Mouse (Mus musculus) CH12.LX (cell line): ENCODE data around the gene Otud3. TPM values are rescaled to one million over a fixed set of nuclear protein-coding genes. Genes with fewer than 3 reads are reported as not detected.
"Not testable (repeated sequence)": the region's sequence is repeated elsewhere in the genome, so short reads cannot be mapped to it uniquely, and the experiment has no call there.

ENCODE experiments used
- DNase-seq: peaks from one replicate; pipeline ENCODE4 v3.0.0-alpha.2; 2013; ENCODE audit errors: extremely low read depth
- H3K27ac ChIP-seq: 2 replicates; pipeline ENCODE4 v1.5.1; 2012; ENCODE audit warnings: low read depth, mild to moderate bottlenecking, control low read depth, moderate library complexity; ENCODE audit not compliant: insufficient read depth
- H3K27me3 ChIP-seq: replicated peaks from 2 replicates; pipeline ENCODE3; 2012; ENCODE audit warnings: inconsistent platforms
- H3K36me3 ChIP-seq, 2 experiments: replicated peaks in 1 of 2; 2 replicates each; pipeline versions ENCODE3 to v1.6.1; 2012; ENCODE audit warnings: inconsistent platforms in 1 of 2, low read length in 1 of 2, mild to moderate bottlenecking in 1 of 2, mixed read lengths in 1 of 2, moderate library complexity in 1 of 2; ENCODE audit not compliant: control insufficient read depth in 1 of 2, insufficient read depth in 1 of 2
- H3K4me1 ChIP-seq, 2 experiments: 2 replicates each; pipeline ENCODE4 v1.6.1; 2012; ENCODE audit warnings: inconsistent platforms in 1 of 2, moderate library complexity in 1 of 2; ENCODE audit not compliant: insufficient read depth in 2 of 2, control insufficient read depth in 1 of 2
- H3K4me2 ChIP-seq: 2 replicates; pipeline ENCODE4 v1.6.1; 2012; ENCODE audit warnings: low read depth, mild to moderate bottlenecking, control low read depth; ENCODE audit not compliant: poor library complexity, insufficient read depth, severe bottlenecking
- H3K4me3 ChIP-seq, 3 experiments: fragments of 150-350 bp in 1 of 3; sonication (generic) in 1 of 3; replicated peaks in 1 of 3; 2 replicates each; pipeline versions ENCODE3 to v1.5.1; 2011 to 2012; ENCODE audit warnings: low read depth in 2 of 3, low read length in 2 of 3, mild to moderate bottlenecking in 2 of 3, moderate library complexity in 2 of 3, control low read depth in 1 of 3, improper control_type of control experiment in 1 of 3, inconsistent platforms in 1 of 3, mixed read lengths in 1 of 3; ENCODE audit not compliant: poor library complexity in 1 of 3
- H3K79me2 ChIP-seq: replicated peaks from 2 replicates; pipeline ENCODE4 v1.6.1; 2012; ENCODE audit warnings: mild to moderate bottlenecking, moderate library complexity; ENCODE audit not compliant: control insufficient read depth, poor library complexity, insufficient read depth, severe bottlenecking; ENCODE audit errors: extremely low read depth
- H3K9ac ChIP-seq: 2 replicates; pipeline ENCODE4 v1.6.1; 2012; ENCODE audit warnings: low read depth, mild to moderate bottlenecking, control low read depth, moderate library complexity; ENCODE audit not compliant: insufficient read depth
- H3K9me3 ChIP-seq: replicated peaks from 2 replicates; pipeline ENCODE3; 2012; ENCODE audit warnings: low read length, inconsistent platforms, mixed read lengths
- HCFC1 ChIP-seq: IDR thresholded peaks from 2 replicates; pipeline ENCODE4 v1.6.1; 2012; ENCODE audit warnings: low read depth, mild to moderate bottlenecking, inconsistent platforms, low read length, improper control_type of control experiment
- JUN ChIP-seq: IDR thresholded peaks from 2 replicates; pipeline ENCODE4 v1.6.1; 2011; ENCODE audit warnings: low read depth, mild to moderate bottlenecking, low read length, improper control_type of control experiment, moderate library complexity; ENCODE audit not compliant: insufficient read depth
- NELFE ChIP-seq: IDR thresholded peaks from 2 replicates; pipeline ENCODE4 v1.6.1; 2011; ENCODE audit warnings: low read depth, low read length, improper control_type of control experiment
- NRF1 ChIP-seq: IDR thresholded peaks from 2 replicates; pipeline ENCODE4 v1.6.1; 2014; ENCODE audit warnings: low read depth, mild to moderate bottlenecking, inconsistent platforms, low read length, improper control_type of control experiment, moderate library complexity
- PAX5 ChIP-seq: IDR thresholded peaks from 2 replicates; pipeline ENCODE4 v1.6.1; 2012; ENCODE audit warnings: low read length, inconsistent platforms, mixed read lengths
- SMC3 ChIP-seq: IDR thresholded peaks from 2 replicates; pipeline ENCODE4 v1.6.1; 2011; ENCODE audit warnings: low read depth, low read length, improper control_type of control experiment
- TCF12 ChIP-seq: IDR thresholded peaks from 2 replicates; pipeline ENCODE4 v1.6.1; 2014; ENCODE audit warnings: low read depth, mild to moderate bottlenecking, inconsistent platforms, low read length, improper control_type of control experiment
- UBTF ChIP-seq: IDR thresholded peaks from 2 replicates; pipeline ENCODE4 v1.6.1; 2012; ENCODE audit warnings: low read depth, mild to moderate bottlenecking, inconsistent platforms, low read length, improper control_type of control experiment, moderate library complexity
- USF2 ChIP-seq: conservative IDR thresholded peaks from 2 replicates; pipeline ENCODE4 v1.6.1; 2011; ENCODE audit warnings: low read depth, low read length, improper control_type of control experiment
- ZC3H11A ChIP-seq: IDR thresholded peaks from 2 replicates; pipeline ENCODE4 v1.6.1; 2012; ENCODE audit warnings: low read depth, mild to moderate bottlenecking, inconsistent platforms, low read length, improper control_type of control experiment
- ZMIZ1 ChIP-seq: IDR thresholded peaks from 2 replicates; pipeline ENCODE4 v1.6.1; 2012; ENCODE audit warnings: low read depth, mild to moderate bottlenecking, inconsistent platforms, low read length, improper control_type of control experiment
- dilution Hi-C: fragments of 300-500 bp; cut with MboI; formaldehyde crosslinking; loops from 2 replicates; pipeline ENCODE4 v1.14.3; 2020; ENCODE audit warnings: low sequenced_read_pairs; ENCODE audit not compliant: extremely low pct_unique_long_range_greater_than_20kb, extremely low pct_ligation_motif_present
- in situ Hi-C: fragments of 300-500 bp; cut with MboI; formaldehyde crosslinking; loops from 3 replicates; pipeline ENCODE4 v1.14.3; 2019; ENCODE audit warnings: low sequenced_read_pairs, low pct_ligation_motif_present, low pct_unique_long_range_greater_than_20kb, mixed read lengths
- polyA plus RNA-seq: library from polyadenylated mRNA; unstranded; fragments of >175 nt; gene quantifications from 2 replicates; pipeline ENCODE4 v1.2.1, GENCODE M21; 2012; ENCODE audit warnings: low read depth; ENCODE audit not compliant: insufficient read length
- total RNA-seq, 2 experiments: library from RNA; depleted of rRNA; stranded (reverse); fragments of 300-350 nt in 1 of 2; fragments of >200 nt in 1 of 2; gene quantifications; 2 replicates each; pipeline ENCODE4 v1.2.3; 2012 to 2014

Otud3 gene
- total and polyA plus RNA-seq, 3 experiments: 3.2 to 5.5 (median 5.4) TPM

- dilution Hi-C loops: no loop called here
Measured at GRCm38 (mm10) chr4:138899361-138899760, 14.4 kb downstream of the Otud3 start.

GRCm38 (mm10) chr4:138893789-138894188 is 20.0 kb downstream of the Otud3 start:
- dilution Hi-C loops, H3K4me1 ChIP-seq, H3K9ac ChIP-seq, H3K9me3 ChIP-seq, H3K4me2 ChIP-seq, DNase-seq, H3K79me2 ChIP-seq, in situ Hi-C loops, H3K27me3 ChIP-seq, H3K4me3 ChIP-seq, H3K27ac ChIP-seq: not testable (repeated sequence)
- H3K36me3 ChIP-seq: peaks cover 16 to 65% of the 10 kb centered on the region in 2 experiments

More at GRCm38 (mm10) chr4:138899361-138899760, 14.4 kb downstream of the Otud3 start:
- no peak overlapping the region for H3K27ac ChIP-seq
- H3K4me3 ChIP-seq: no peak overlapping the region
- H3K27me3 ChIP-seq: no peaks in the 10 kb centered on the region
- TF ChIP-seq SMC3: no peak
- no peak for TF ChIP-seq TCF12
- no peak for TF ChIP-seq UBTF
- no peak for TF ChIP-seq JUN
- no peak for TF ChIP-seq USF2
- TF ChIP-seq ZC3H11A: no peak
- no peak for TF ChIP-seq ZMIZ1
- TF ChIP-seq PAX5: no peak
- TF ChIP-seq NRF1: no peak
- peaks cover 37 to 84% of the 10 kb centered on the region in 2 experiments for H3K36me3 ChIP-seq
- no peaks in the 10 kb centered on the region for H3K79me2 ChIP-seq
- DNase-seq: no peak
- H3K9me3 ChIP-seq: no peaks in the 10 kb centered on the region
- H3K9ac ChIP-seq: no peak overlapping the region
- in situ Hi-C loops: no loop called here
- no peaks in the 10 kb centered on the region for H3K4me1 ChIP-seq
- H3K4me2 ChIP-seq: no peak overlapping the region

- Histone ChIP-seq H3K36me3 (peaks cover 14 to 53% of the 10 kb centered on the region in 2 experiments), H3K79me2 (no peaks in the 10 kb centered on the region), H3K27me3 (no peaks in the 10 kb centered on the region), H3K4me3 (no peak overlapping the region), H3K9ac (no peak overlapping the region), H3K27ac (no peak overlapping the region), H3K4me1 (no peaks in the 10 kb centered on the region), H3K9me3 (no peaks in the 10 kb centered on the region), H3K4me2 (no peak overlapping the region)
- no peak for DNase-seq
- dilution Hi-C loops (no loop called here), in situ Hi-C loops (no loop called here)
- TF ChIP-seq HCFC1 (no peak), NELFE (no peak)
- TF ChIP-seq, all 38 proteins: peak for 0
Measured at GRCm38 (mm10) chr4:138892655-138893054, 21.1 kb downstream of the Otud3 start.
